Mouse (Mus musculus): ENCODE results near the gene Ppp1r17. TPM values are rescaled to one million over a fixed set of nuclear protein-coding genes. Genes with fewer than 3 reads are reported as not detected.

Gene Ppp1r17
- polyA plus RNA-seq, 1 experiment = not detected

DNA sequence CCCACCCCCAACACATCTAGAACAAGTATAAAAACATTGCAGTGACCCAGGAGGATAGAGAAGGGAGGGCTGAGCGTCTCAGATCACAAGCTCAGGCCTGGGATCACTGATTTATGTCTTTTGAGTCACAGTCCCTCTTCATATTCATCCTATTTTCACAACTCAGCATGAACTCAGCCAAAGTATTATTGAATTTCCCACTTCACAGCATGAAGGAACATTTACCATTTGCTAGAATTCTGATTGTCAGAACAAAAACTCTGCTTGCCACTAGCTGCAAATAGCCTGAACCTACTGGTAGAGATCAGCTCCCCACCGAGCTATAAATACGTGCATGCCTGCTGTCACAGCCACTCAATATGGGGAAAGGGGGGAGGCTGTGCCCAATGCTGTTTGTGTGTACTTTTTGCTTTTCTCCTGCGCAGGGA lies 59.1 kb downstream of the Ppp1r17 start:
- Histone ChIP-seq H3K27me3 (replicated peaks) (no peaks in the 10 kb centered on the region), H3K9me3 (no peaks in the 10 kb centered on the region), H3K36me3 (replicated peaks; ENCODE audit: low read length) (no peaks in the 10 kb centered on the region), H3K4me3 (replicated peaks) (no peak overlapping the region), H3K4me1 (no peaks in the 10 kb centered on the region)
- TF ChIP-seq FLI1 (IDR thresholded peaks at IDR 0.05; ENCODE audit: low read length) (no peak), GATA1 (IDR thresholded peaks at IDR 0.05; ENCODE audit: borderline replicate concordance, low read length) (no peak)

Other genes with a start within 250 kb of the Ppp1r17 start
- not detected in 2 replicates for gene Itprid1, start 180.6 kb upstream of the Ppp1r17 start, polyA plus RNA-seq (2012; ENCODE audit: insufficient read depth, low replicate concordance)

All from megakaryocyte, embryonic 14.5 days (primary cell).